Mouse (Mus musculus) splenic B cell, adult 2 months (primary cell): ENCODE measurements around the gene Ddi1.
"Not testable (repeated sequence)": the region's sequence is repeated elsewhere in the genome, so short reads cannot be mapped to it uniquely, and the experiment has no call there.

Experiments used
- DNase-seq: peaks from one replicate; pipeline ENCODE4 v3.0.0-alpha.2; 2011; ENCODE audit warnings: low read depth, low spot score
- H3K27me3 ChIP-seq: 2 replicates; pipeline ENCODE4 v1.6.1; 2012; ENCODE audit warnings: mild to moderate bottlenecking, low read length, moderate library complexity, mixed read lengths; ENCODE audit not compliant: control insufficient read depth, poor library complexity, insufficient read depth, severe bottlenecking
- H3K36me3 ChIP-seq: 2 replicates; pipeline ENCODE4 v1.6.1; 2012; ENCODE audit warnings: mild to moderate bottlenecking, low read length, moderate library complexity, mixed read lengths; ENCODE audit not compliant: control insufficient read depth, poor library complexity, insufficient read depth, severe bottlenecking

Ddi1 gene

GRCm38 (mm10) chr9:6269796-6270280 is at the start of gene Ddi1:
Ddi1 (minus strand) TSS chr9:6269846.
- H3K27me3 ChIP-seq, result peaks cover 2% of the 10 kb centered on the region; the same call in 1 of the 2 replicates
- DNase-seq, result no peak
- H3K36me3 ChIP-seq, result no peaks in the 10 kb centered on the region

- Histone ChIP-seq H3K27me3 (no peaks in the 10 kb centered on the region), H3K36me3 (no peaks in the 10 kb centered on the region)
- no peak for DNase-seq
These were observed 47.5 kb upstream of the Ddi1 start for GRCm38 (mm10) chr9:6317114-6317513.

GRCm38 (mm10) chr9:6305847-6306246 is 36.2 kb upstream of the Ddi1 start:
- no peaks in the 10 kb centered on the region for H3K36me3 ChIP-seq
- no peak for DNase-seq
- H3K27me3 ChIP-seq, result no peaks in the 10 kb centered on the region

- Histone ChIP-seq H3K36me3 (no peaks in the 10 kb centered on the region), H3K27me3 (no peaks in the 10 kb centered on the region)
- DNase-seq, result no peak
These were observed 34.9 kb upstream of the Ddi1 start for GRCm38 (mm10) chr9:6304590-6304989.

GRCm38 (mm10) chr9:6302050-6302449 is 32.4 kb upstream of the Ddi1 start:
- DNase-seq, result no peak
- no peaks in the 10 kb centered on the region for H3K27me3 ChIP-seq
- H3K36me3 ChIP-seq, result no peaks in the 10 kb centered on the region

GRCm38 (mm10) chr9:6298547-6298946 is 28.9 kb upstream of the Ddi1 start:
- no peaks in the 10 kb centered on the region for H3K27me3 ChIP-seq
- no peaks in the 10 kb centered on the region for H3K36me3 ChIP-seq
- no peak for DNase-seq

GRCm38 (mm10) chr9:6289211-6289696 is 19.6 kb upstream of the Ddi1 start:
- Histone ChIP-seq H3K27me3 (no peaks in the 10 kb centered on the region), H3K36me3 (no peaks in the 10 kb centered on the region)
- DNase-seq, result no peak

- no peaks in the 10 kb centered on the region for H3K27me3 ChIP-seq
- no peak for DNase-seq
These were observed 17.1 kb upstream of the Ddi1 start for GRCm38 (mm10) chr9:6286770-6287169.

GRCm38 (mm10) chr9:6277526-6277925 is 7.9 kb upstream of the Ddi1 start:
- no peak for DNase-seq
- peaks cover 2% of the 10 kb centered on the region; the same call in 1 of the 2 replicates for H3K27me3 ChIP-seq
- H3K36me3 ChIP-seq, result no peaks in the 10 kb centered on the region

More at GRCm38 (mm10) chr9:6286770-6287169, 17.1 kb upstream of the Ddi1 start:
- H3K36me3 ChIP-seq, result no peaks in the 10 kb centered on the region

GRCm38 (mm10) chr9:6276395-6276794 is 6.7 kb upstream of the Ddi1 start:
- no peak for DNase-seq
- H3K27me3 ChIP-seq, result peaks cover 2% of the 10 kb centered on the region; the same call in 1 of the 2 replicates
- H3K36me3 ChIP-seq, result no peaks in the 10 kb centered on the region

- no peak for DNase-seq
- no peaks in the 10 kb centered on the region for H3K36me3 ChIP-seq
These were observed 4.8 kb downstream of the Ddi1 start for GRCm38 (mm10) chr9:6264820-6265219.

GRCm38 (mm10) chr9:6257072-6257471 is 12.6 kb downstream of the Ddi1 start:
- Histone ChIP-seq H3K27me3 (no peaks in the 10 kb centered on the region), H3K36me3 (no peaks in the 10 kb centered on the region)
- DNase-seq, result no peak

More at GRCm38 (mm10) chr9:6264820-6265219, 4.8 kb downstream of the Ddi1 start:
- no peaks in the 10 kb centered on the region for H3K27me3 ChIP-seq

- Histone ChIP-seq H3K27me3 (no peaks in the 10 kb centered on the region), H3K36me3 (no peaks in the 10 kb centered on the region)
- DNase-seq, result no peak
These were observed 17.7 kb downstream of the Ddi1 start for GRCm38 (mm10) chr9:6251990-6252389.

- DNase-seq, result no peak
- no peaks in the 10 kb centered on the region for H3K27me3 ChIP-seq
- no peaks in the 10 kb centered on the region for H3K36me3 ChIP-seq
These were observed 19.3 kb downstream of the Ddi1 start for GRCm38 (mm10) chr9:6250320-6250719.

GRCm38 (mm10) chr9:6235982-6236381 is 33.7 kb downstream of the Ddi1 start:
- not testable (repeated sequence) for H3K36me3 ChIP-seq, DNase-seq, H3K27me3 ChIP-seq

- DNase-seq, result no peak
- no peaks in the 10 kb centered on the region for H3K36me3 ChIP-seq
- H3K27me3 ChIP-seq, result no peaks in the 10 kb centered on the region
These were observed 52.1 kb downstream of the Ddi1 start for GRCm38 (mm10) chr9:6217505-6217904.
